Mouse (Mus musculus) cortical plate, adult 2 months (tissue): ENCODE measurements around the gene Svep1. TPM values are rescaled to one million over a fixed set of nuclear protein-coding genes. Genes with fewer than 3 reads are reported as not detected.

Experiments used
- H3K27ac ChIP-seq: fragments of 200-500 bp; 2 replicates; pipeline ENCODE4 v1.5.1; 2012; ENCODE audit warnings: low read length, control low read depth, inconsistent platforms; ENCODE audit not compliant: insufficient read depth
- H3K4me1 ChIP-seq: fragments of 200-500 bp; 2 replicates; pipeline ENCODE4 v1.6.1; 2011; ENCODE audit warnings: low read length; ENCODE audit not compliant: control insufficient read depth, insufficient read depth
- H3K4me3 ChIP-seq: fragments of 200-500 bp; 2 replicates; pipeline ENCODE4 v1.5.1; 2011; ENCODE audit warnings: mild to moderate bottlenecking, low read length, control low read depth; ENCODE audit not compliant: insufficient read depth
- CTCF ChIP-seq: fragments of 200-500 bp; IDR thresholded peaks from 2 replicates; pipeline ENCODE4 v1.5.1; 2011; ENCODE audit warnings: mild to moderate bottlenecking, control low read depth, low read length; ENCODE audit not compliant: insufficient read depth; ENCODE audit errors: extremely low read depth
- POLR2A ChIP-seq: fragments of 200-500 bp; IDR thresholded peaks from 2 replicates; pipeline ENCODE4 v1.6.1; 2011; ENCODE audit warnings: mild to moderate bottlenecking, low read length, control low read depth; ENCODE audit not compliant: insufficient read depth; ENCODE audit errors: extremely low read depth
- polyA plus RNA-seq: library from polyadenylated mRNA; depleted of rRNA; stranded (reverse); fragments of >200 nt; gene quantifications from 2 replicates; pipeline ENCODE4 v1.2.3, GENCODE M21; 2012

Svep1 gene
- polyA plus RNA-seq, 1 experiment = 0.31 TPM

- Histone ChIP-seq H3K4me1 (no peaks in the 10 kb centered on the region), H3K4me3 (no peak overlapping the region), H3K27ac (no peak overlapping the region)
- TF ChIP-seq POLR2A (no peak), CTCF (no peak)
Measured at GRCm38 (mm10) chr4:58201703-58202102, 5.0 kb downstream of the Svep1 start.

- Histone ChIP-seq H3K4me3 (no peak overlapping the region), H3K4me1 (no peaks in the 10 kb centered on the region), H3K27ac (no peak overlapping the region)
- no peak for TF ChIP-seq CTCF
- TF ChIP-seq POLR2A = no peak
Measured at GRCm38 (mm10) chr4:58200826-58201225, 5.8 kb downstream of the Svep1 start.

- no peak for TF ChIP-seq CTCF
- no peak for TF ChIP-seq POLR2A
- H3K4me1 ChIP-seq = no peaks in the 10 kb centered on the region
- H3K4me3 ChIP-seq = no peak overlapping the region
- no peak overlapping the region for H3K27ac ChIP-seq
Measured at GRCm38 (mm10) chr4:58197230-58197629, 9.4 kb downstream of the Svep1 start.

GRCm38 (mm10) chr4:58196795-58197194 lies 9.9 kb downstream of the Svep1 start:
- no peak for TF ChIP-seq CTCF
- no peak for TF ChIP-seq POLR2A
- Histone ChIP-seq H3K27ac (no peak overlapping the region), H3K4me1 (no peaks in the 10 kb centered on the region), H3K4me3 (no peak overlapping the region)

GRCm38 (mm10) chr4:58195936-58196335 lies 10.7 kb downstream of the Svep1 start:
- Histone ChIP-seq H3K4me3 (no peak overlapping the region), H3K27ac (no peak overlapping the region), H3K4me1 (no peaks in the 10 kb centered on the region)
- TF ChIP-seq POLR2A (no peak), CTCF (no peak)

GRCm38 (mm10) chr4:58189281-58189680 lies 17.4 kb downstream of the Svep1 start:
- TF ChIP-seq POLR2A = no peak
- no peak for TF ChIP-seq CTCF
- Histone ChIP-seq H3K4me3 (no peak overlapping the region), H3K4me1 (no peaks in the 10 kb centered on the region), H3K27ac (no peak overlapping the region)

- Histone ChIP-seq H3K4me1 (no peaks in the 10 kb centered on the region), H3K27ac (no peak overlapping the region), H3K4me3 (no peak overlapping the region)
- TF ChIP-seq CTCF (no peak), POLR2A (no peak)
Measured at GRCm38 (mm10) chr4:58185401-58185800, 21.3 kb downstream of the Svep1 start.

GRCm38 (mm10) chr4:58184681-58185341 lies 21.8 kb downstream of the Svep1 start:
- Histone ChIP-seq H3K4me3 (no peak overlapping the region), H3K27ac (no peak overlapping the region), H3K4me1 (no peaks in the 10 kb centered on the region)
- TF ChIP-seq POLR2A (no peak), CTCF (no peak)

GRCm38 (mm10) chr4:58183897-58184296 lies 22.8 kb downstream of the Svep1 start:
- no peak for TF ChIP-seq POLR2A
- TF ChIP-seq CTCF = no peak
- no peaks in the 10 kb centered on the region for H3K4me1 ChIP-seq
- no peak overlapping the region for H3K4me3 ChIP-seq
- H3K27ac ChIP-seq = no peak overlapping the region

- no peaks in the 10 kb centered on the region for H3K4me1 ChIP-seq
- no peak overlapping the region for H3K4me3 ChIP-seq
- TF ChIP-seq CTCF = no peak
- TF ChIP-seq POLR2A = no peak
- no peak overlapping the region for H3K27ac ChIP-seq
Measured at GRCm38 (mm10) chr4:58178489-58178888, 28.2 kb downstream of the Svep1 start.

GRCm38 (mm10) chr4:58177256-58177655 lies 29.4 kb downstream of the Svep1 start:
- Histone ChIP-seq H3K27ac (no peak overlapping the region), H3K4me3 (no peak overlapping the region), H3K4me1 (no peaks in the 10 kb centered on the region)
- TF ChIP-seq POLR2A (no peak), CTCF (no peak)

- H3K4me1 ChIP-seq = no peaks in the 10 kb centered on the region
- H3K27ac ChIP-seq = no peak overlapping the region
- TF ChIP-seq CTCF (no peak), POLR2A (no peak)
- H3K4me3 ChIP-seq = no peak overlapping the region
Measured at GRCm38 (mm10) chr4:58174435-58174987, 32.1 kb downstream of the Svep1 start.
